Mouse (Mus musculus) fat pad, adult 2 months (tissue): Measurements from ENCODE around the gene Rab33a.

Source experiments
- DNase-seq: peaks from one replicate; pipeline ENCODE4 v3.0.0-alpha.2; 2011; ENCODE audit warnings: low read depth, low spot score; ENCODE audit errors: extremely low read depth

The Rab33a gene

GRCm38 (mm10) chrX:48518808-48519548, at the start of gene Rab33a:
TSS of gene Rab33a (plus strand) at chrX:48519285.
- DNase-seq: no peak

DNA sequence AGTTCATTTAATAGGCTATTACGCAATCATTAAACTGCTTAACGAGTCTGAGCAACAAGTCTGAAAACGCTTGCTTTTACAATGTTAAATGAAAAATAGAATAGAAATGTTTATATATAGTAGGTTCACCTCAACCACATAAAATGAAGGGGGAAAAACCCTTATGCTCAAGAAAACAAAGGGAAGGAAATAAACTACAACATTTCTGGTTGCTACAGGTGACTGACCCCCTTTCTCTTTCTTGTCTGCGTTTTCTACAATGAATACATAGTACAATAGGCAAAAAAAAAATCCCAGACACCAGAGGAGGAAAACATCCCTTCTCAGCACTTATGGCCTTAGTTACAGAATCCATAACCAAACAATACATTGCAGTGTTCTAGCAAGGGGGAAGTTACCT, 38.0 kb upstream of the Rab33a start:
- DNase-seq: no peak

DNA sequence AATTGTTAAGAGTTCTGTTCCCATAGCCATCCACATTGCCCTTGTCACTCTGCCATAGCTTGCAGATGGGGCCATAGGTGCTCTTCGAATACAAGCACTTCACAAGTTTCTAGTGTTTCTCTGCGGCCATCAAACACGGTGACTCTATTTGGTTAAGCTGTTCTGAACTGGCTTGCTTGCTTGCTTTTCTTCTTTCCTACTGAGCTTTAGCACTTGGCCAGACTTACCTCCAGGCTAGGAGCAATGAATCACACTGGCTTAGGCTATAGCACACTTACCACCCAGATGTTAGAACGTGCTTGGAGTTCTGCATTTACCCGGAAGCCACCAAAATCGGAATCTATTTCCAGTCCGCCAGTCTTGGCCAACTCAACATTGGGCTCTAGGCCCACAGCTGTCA, 37.4 kb upstream of the Rab33a start:
- peak; percentile 16 for DNase-seq

- DNase-seq: no peak
Observed at GRCm38 (mm10) chrX:48493763-48494162, 25.3 kb upstream of the Rab33a start.

- peak; percentile 34 for DNase-seq
Observed at GRCm38 (mm10) chrX:48513166-48513807, 5.8 kb upstream of the Rab33a start, which contains the start of gene Aifm1. TSS of gene Aifm1 (minus strand) at chrX:48513563.

GRCm38 (mm10) chrX:48513824-48514223, 5.3 kb upstream of the Rab33a start:
- DNase-seq: no peak

- no peak for DNase-seq
Observed at GRCm38 (mm10) chrX:48518211-48518807, 776 bp upstream of the Rab33a start.

- DNase-seq: no peak
Observed at GRCm38 (mm10) chrX:48519549-48520085, 532 bp downstream of the Rab33a start.

DNA sequence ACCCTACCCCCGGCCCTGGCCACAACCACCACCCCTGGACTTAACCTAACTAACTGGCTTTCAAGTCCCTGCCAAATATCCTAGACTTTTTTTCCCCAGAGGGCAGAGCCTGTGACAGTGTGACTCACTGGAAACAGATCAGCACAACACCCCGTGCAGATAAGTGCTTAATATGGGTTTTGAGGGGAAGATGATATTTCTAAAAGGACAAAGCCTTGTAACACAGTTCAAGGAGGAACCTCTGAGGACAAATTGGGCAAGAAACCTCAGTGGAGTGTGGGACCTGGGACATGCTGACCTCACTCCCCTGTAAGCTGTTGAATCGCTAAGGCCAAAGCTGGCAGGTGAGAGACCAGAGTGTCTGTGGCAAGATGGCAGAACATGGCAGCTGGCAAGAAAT, 2.6 kb downstream of the Rab33a start:
- no peak for DNase-seq

DNA sequence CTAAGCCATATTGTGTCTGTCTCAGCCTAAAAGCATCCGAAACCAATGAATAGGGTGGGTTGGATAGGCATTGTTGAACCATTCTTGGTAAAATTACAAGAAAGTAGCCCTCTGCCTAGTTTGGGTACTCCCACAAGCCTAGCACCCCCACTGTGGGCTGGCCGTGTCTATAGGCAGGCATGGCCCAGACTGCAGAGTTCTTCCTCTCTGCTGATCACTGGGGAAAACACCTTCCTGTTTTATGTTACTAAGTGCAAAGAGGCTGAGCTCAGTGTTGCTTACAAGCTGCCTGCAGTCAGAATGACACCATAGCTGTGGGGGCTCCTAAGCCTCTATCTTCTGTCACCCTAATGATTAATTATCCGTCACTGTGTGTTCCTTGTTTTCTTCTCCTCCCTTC, 4.4 kb downstream of the Rab33a start:
- DNase-seq: no peak

- DNase-seq: no peak
Observed at GRCm38 (mm10) chrX:48525332-48525731, 6.2 kb downstream of the Rab33a start.

DNA sequence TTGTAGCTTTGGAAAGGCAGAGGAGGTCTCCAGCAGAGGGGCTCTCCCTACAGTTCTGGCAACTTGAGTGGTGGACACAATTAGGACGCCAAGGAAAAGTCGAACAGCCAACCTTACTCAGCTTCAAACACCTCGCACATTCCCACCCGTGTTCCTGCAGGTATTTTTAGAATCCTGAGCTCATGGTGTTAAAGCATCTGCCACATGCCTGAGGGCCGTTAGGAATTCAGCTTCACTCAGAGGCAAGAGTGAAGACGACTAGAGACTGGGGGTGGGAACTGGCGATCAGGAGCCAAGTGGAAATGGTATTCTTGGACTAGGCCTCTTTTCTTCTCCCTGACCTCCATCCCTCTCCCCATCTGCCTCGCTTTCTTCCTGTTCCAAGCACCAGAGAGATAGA, 6.8 kb downstream of the Rab33a start:
- DNase-seq: no peak

DNA sequence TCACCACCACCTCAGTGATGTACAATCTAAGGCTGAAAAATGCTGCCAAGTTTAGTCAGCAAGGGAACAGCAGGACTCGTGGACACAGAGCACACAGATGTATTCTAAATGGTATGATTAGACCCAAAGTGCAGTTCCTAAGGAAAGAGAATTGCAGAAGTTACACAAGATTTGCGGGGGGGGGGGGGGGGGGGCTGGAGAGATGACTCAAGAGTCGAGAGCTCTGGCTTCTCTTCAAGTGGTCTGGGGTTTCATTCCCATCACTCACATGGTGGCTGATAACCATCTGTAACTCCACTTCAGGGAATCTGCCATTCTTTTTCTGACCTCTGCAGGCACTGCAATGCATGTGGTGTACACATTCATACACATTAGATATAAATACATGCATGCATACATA, 7.3 kb downstream of the Rab33a start:
- DNase-seq: no peak

- no peak for DNase-seq
Observed at GRCm38 (mm10) chrX:48532175-48532574, 13.1 kb downstream of the Rab33a start.
